Mouse (Mus musculus) hindbrain, embryonic 14.5 days (tissue): ENCODE data around the gene Klf11. TPM values are rescaled to one million over a fixed set of nuclear protein-coding genes. Genes with fewer than 3 reads are reported as not detected.
A peak's percentile ranks its signal among the peaks of the same experiment; 100 is the strongest.
"Not testable (repeated sequence)": the region's sequence is repeated elsewhere in the genome, so short reads cannot be mapped to it uniquely, and the experiment has no call there.

Source experiments
- ATAC-seq: fragments of 200-750 bp; cut with Nextera tagmentation; 2 replicates; pipeline ENCODE4 v1.8.0; 2017; ENCODE audit warnings: moderate number of reproducible peaks, mild to moderate bottlenecking, moderate TSS enrichment, moderate library complexity; ENCODE audit not compliant: low FRiP score
- DNase-seq: peaks from one replicate; pipeline ENCODE4 v3.0.0-alpha.2; 2015; ENCODE audit warnings: low spot score
- H3K27ac ChIP-seq: fragments of 300-500 bp; sonication (generic); 2 replicates; pipeline ENCODE4 v1.5.1; 2014; ENCODE audit warnings: mild to moderate bottlenecking, moderate library complexity
- H3K27me3 ChIP-seq: fragments of 300-500 bp; sonication (generic); 2 replicates; pipeline ENCODE4 v1.6.1; 2014; ENCODE audit warnings: mild to moderate bottlenecking, low read length, mixed read lengths; ENCODE audit not compliant: control insufficient read depth, insufficient read depth
- H3K36me3 ChIP-seq: fragments of 300-500 bp; sonication (generic); replicated peaks from 2 replicates; pipeline ENCODE4 v1.6.1; 2014; ENCODE audit not compliant: control insufficient read depth, insufficient read depth
- H3K4me1 ChIP-seq: fragments of 300-500 bp; sonication (generic); replicated peaks from 2 replicates; pipeline ENCODE4 v1.6.1; 2014; ENCODE audit warnings: antibody characterized with exemption, low read length, mixed read lengths; ENCODE audit not compliant: control insufficient read depth, insufficient read depth
- H3K4me2 ChIP-seq: fragments of 300-500 bp; sonication (generic); replicated peaks from 2 replicates; pipeline ENCODE4 v1.6.1; 2014; ENCODE audit warnings: mild to moderate bottlenecking, moderate library complexity
- H3K4me3 ChIP-seq: fragments of 300-500 bp; sonication (generic); replicated peaks from 2 replicates; pipeline ENCODE4 v1.5.1; 2014; ENCODE audit warnings: mild to moderate bottlenecking, low read length
- H3K9ac ChIP-seq: fragments of 300-500 bp; sonication (generic); 2 replicates; pipeline ENCODE4 v1.6.1; 2014
- H3K9me3 ChIP-seq: fragments of 300-500 bp; sonication (generic); 2 replicates; pipeline ENCODE4 v1.6.1; 2016; ENCODE audit warnings: low read length; ENCODE audit not compliant: control insufficient read depth
- WGBS: fragments of 180-500 bp; shearing (Covaris S2); extraction: QIAGEN DNeasy Blood & Tissue Kit; methylation state at CpG from one replicate; pipeline ENCODE4 v1.1.7; 2014; 5-methylcytosine and 5-hydroxymethylcytosine counted together
- polyA plus RNA-seq: library from polyadenylated mRNA; unstranded; fragments of >200 nt; fragmentation: Nextera tagmentation; extraction: Ambion mirVana; gene quantifications from 2 replicates; pipeline ENCODE4 v1.2.1, GENCODE M21; 2014

Gene Klf11
- polyA plus RNA-seq, 1 experiment from 2014 or later, result 17.9 TPM

DNA sequence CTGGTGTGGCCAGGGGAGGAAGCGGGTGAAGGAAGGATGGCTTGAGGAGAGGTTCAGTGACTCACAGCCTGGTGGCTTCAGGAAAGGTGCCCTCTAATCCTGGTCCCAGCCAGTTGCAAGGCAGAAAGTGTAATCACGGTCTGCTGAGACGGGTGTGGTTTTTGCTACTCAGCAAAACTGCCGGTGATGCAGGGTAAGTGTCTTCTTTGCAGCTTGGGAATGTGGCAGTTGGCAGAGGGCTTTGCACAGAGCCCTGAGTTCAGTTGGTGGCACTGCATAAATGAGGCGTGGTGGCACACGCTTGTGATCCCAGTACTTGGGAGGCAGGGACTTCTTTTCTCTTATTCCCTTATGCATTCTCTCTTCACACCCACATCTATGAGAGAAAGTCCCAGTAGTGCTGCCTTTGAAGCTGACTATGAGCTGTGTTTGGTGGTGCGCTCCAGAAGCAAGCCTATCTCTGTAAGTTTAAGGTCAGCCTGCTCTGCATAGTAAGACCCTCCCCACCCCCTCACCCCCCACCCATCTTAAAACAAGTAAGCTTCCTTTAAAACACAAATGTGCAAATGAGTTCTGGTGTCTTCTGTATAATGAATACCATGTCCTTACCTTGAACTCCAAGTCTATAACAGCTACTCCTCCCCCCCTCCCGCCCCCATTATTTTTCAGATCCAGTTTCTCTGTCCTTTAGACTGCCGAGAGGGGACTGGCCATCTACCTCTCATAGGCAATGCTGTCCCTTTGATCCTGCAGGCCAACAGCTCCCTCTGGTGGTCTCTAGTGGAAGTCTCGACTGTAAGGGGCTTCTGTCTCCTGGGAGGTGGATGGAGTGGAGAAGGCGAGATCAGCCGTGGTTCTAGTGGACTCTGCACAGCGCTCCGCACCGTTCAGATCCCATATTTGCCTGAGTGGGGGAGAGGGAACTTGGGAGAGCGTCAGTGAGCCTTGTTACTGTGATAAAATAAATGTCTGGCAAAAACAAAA, 45.7 kb downstream of the Klf11 start:
- 42% methylated on average over 16 of the region's 16 CpGs for WGBS
- Histone ChIP-seq H3K36me3 (no peaks in the 10 kb centered on the region), H3K4me1 (no peaks in the 10 kb centered on the region), H3K4me3 (no peak overlapping the region), H3K9ac (no peak overlapping the region), H3K9me3 (no peaks in the 10 kb centered on the region), H3K4me2 (0 out of 2 replicates have a peak overlapping the region, but pooled peaks have one; percentile 1), H3K27ac (no peak overlapping the region), H3K27me3 (no peaks in the 10 kb centered on the region)
- DNase-seq (peak; percentile 92), ATAC-seq (peak; percentile 78; the same call in 1 of the 2 replicates)

- no peaks in the 10 kb centered on the region for H3K27me3 ChIP-seq
- no peak for DNase-seq
- H3K4me2 ChIP-seq, result 0 out of 2 replicates have a peak overlapping the region, but pooled peaks have one; percentile 1
- H3K27ac ChIP-seq, result no peak overlapping the region
- H3K4me1 ChIP-seq, result no peaks in the 10 kb centered on the region
- WGBS, result 65% methylated on average over 8 of the region's 8 CpGs
- no peak overlapping the region for H3K9ac ChIP-seq
- no peaks in the 10 kb centered on the region for H3K36me3 ChIP-seq
- H3K4me3 ChIP-seq, result no peak overlapping the region
- ATAC-seq, result peak; percentile 55; the same call in 1 of the 2 replicates
- no peaks in the 10 kb centered on the region for H3K9me3 ChIP-seq
These were observed 46.6 kb downstream of the Klf11 start for GRCm38 (mm10) chr12:24697484-24698204.

GRCm38 (mm10) chr12:24698514-24698913, 47.4 kb downstream of the Klf11 start:
- no peak for DNase-seq
- no peaks in the 10 kb centered on the region for H3K36me3 ChIP-seq
- 77% methylated on average over 3 of the region's 3 CpGs for WGBS

DNA sequence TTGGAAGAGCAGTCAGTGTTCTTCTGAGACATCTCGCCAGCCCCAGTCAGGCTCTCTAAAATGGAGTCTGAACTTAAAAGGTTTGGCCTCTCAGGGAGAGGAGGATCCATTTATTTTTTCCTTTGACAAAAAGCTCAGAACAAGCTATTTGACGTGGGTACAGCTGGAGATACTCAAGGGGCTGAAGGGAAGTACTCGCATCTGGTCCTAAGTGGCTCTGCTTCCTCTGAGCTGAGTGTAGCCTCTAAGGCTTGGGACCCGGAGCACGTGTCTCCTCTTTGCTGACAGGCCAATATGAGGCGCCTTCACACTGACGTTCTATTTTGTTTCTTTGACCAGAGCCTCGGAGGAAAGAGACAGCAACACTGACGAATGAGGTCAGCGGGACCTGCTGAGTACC, 48.5 kb downstream of the Klf11 start:
- no peaks in the 10 kb centered on the region for H3K9me3 ChIP-seq
- 73% methylated on average over 10 of the region's 10 CpGs for WGBS
- H3K27me3 ChIP-seq, result no peaks in the 10 kb centered on the region
- H3K9ac ChIP-seq, result no peak overlapping the region
- H3K27ac ChIP-seq, result no peak overlapping the region
- no peaks in the 10 kb centered on the region for H3K36me3 ChIP-seq
- ATAC-seq (no peak), DNase-seq (no peak)
- H3K4me1 ChIP-seq, result no peaks in the 10 kb centered on the region
- no peak overlapping the region for H3K4me2 ChIP-seq
- H3K4me3 ChIP-seq, result no peak overlapping the region

More at GRCm38 (mm10) chr12:24698514-24698913, 47.4 kb downstream of the Klf11 start:
- no peaks in the 10 kb centered on the region for H3K4me1 ChIP-seq
- H3K4me2 ChIP-seq, result no peak overlapping the region
- no peaks in the 10 kb centered on the region for H3K9me3 ChIP-seq
- H3K9ac ChIP-seq, result no peak overlapping the region
- no peak overlapping the region for H3K4me3 ChIP-seq
- no peak overlapping the region for H3K27ac ChIP-seq
- no peak for ATAC-seq
- no peaks in the 10 kb centered on the region for H3K27me3 ChIP-seq

GRCm38 (mm10) chr12:24701621-24702020, 50.5 kb downstream of the Klf11 start:
- 92% methylated on average over 9 of the region's 9 CpGs for WGBS
- not testable (repeated sequence) for H3K4me2 ChIP-seq, H3K4me1 ChIP-seq, H3K36me3 ChIP-seq, H3K9ac ChIP-seq, DNase-seq, H3K27ac ChIP-seq, ATAC-seq, H3K27me3 ChIP-seq, H3K4me3 ChIP-seq, H3K9me3 ChIP-seq

- 0 out of 2 replicates have a peak, but pooled peaks cover 3% of the 10 kb centered on the region for H3K4me1 ChIP-seq
- 81% methylated on average over 3 of the region's 3 CpGs for whole genome bisulfite sequencing
- no peak for ATAC-seq
- no peak for DNase-seq
- H3K36me3 ChIP-seq, result no peaks in the 10 kb centered on the region
- no peak overlapping the region for H3K9ac ChIP-seq
- no peak overlapping the region for H3K27ac ChIP-seq
- H3K4me3 ChIP-seq, result no peak overlapping the region
- no peak overlapping the region for H3K4me2 ChIP-seq
- no peaks in the 10 kb centered on the region for H3K27me3 ChIP-seq
- H3K9me3 ChIP-seq, result no peaks in the 10 kb centered on the region
These were observed 51.9 kb downstream of the Klf11 start for GRCm38 (mm10) chr12:24703013-24703412.

GRCm38 (mm10) chr12:24705502-24706263, 54.6 kb downstream of the Klf11 start:
- 87% methylated on average over 15 of the region's 15 CpGs for WGBS
- Histone ChIP-seq H3K4me3 (no peak overlapping the region), H3K36me3 (no peaks in the 10 kb centered on the region), H3K9me3 (no peaks in the 10 kb centered on the region), H3K4me1 (peaks cover 12% of the 10 kb centered on the region), H3K27ac (no peak overlapping the region), H3K9ac (no peak overlapping the region), H3K4me2 (no peak overlapping the region), H3K27me3 (no peaks in the 10 kb centered on the region)
- ATAC-seq (no peak), DNase-seq (no peak)

GRCm38 (mm10) chr12:24706764-24707479, 55.8 kb downstream of the Klf11 start:
- Histone ChIP-seq H3K36me3 (peaks cover 6% of the 10 kb centered on the region; the same call in 1 of the 2 replicates), H3K27me3 (no peaks in the 10 kb centered on the region), H3K9ac (0 out of 2 replicates have a peak overlapping the region, but pooled peaks have one; percentile 16), H3K4me3 (peak overlapping the region; percentile 70), H3K4me2 (peak overlapping the region; percentile 76), H3K27ac (no peak overlapping the region), H3K9me3 (no peaks in the 10 kb centered on the region), H3K4me1 (peaks cover 12% of the 10 kb centered on the region)
- ATAC-seq (no peak), DNase-seq (no peak)
- WGBS, result under 1% methylated on average over 27 of the region's 27 CpGs
